Mouse (Mus musculus) common myeloid progenitor, adult 5-6 weeks (primary cell): ENCODE results near the gene Rad23b. TPM values are rescaled to one million over a fixed set of nuclear protein-coding genes. Genes with fewer than 3 reads are reported as not detected.

ENCODE experiments used
- ATAC-seq: replicated peaks from 2 replicates; pipeline ENCODE4 v1.8.0; 2016; ENCODE audit warnings: low read depth, mild to moderate bottlenecking, moderate TSS enrichment, inconsistent platforms; ENCODE audit not compliant: poor library complexity, severe bottlenecking
- total RNA-seq: library from RNA; stranded (forward); fragments of 200-1000, 187-1606 nt; gene quantifications from 2 replicates; pipeline ENCODE4 v1.2.3, GENCODE M21; 2017

Gene Rad23b
- total RNA-seq, 1 experiment from 2014 or later, result 161 TPM

- no peak for ATAC-seq
These were observed 2.0 kb downstream of the Rad23b start for GRCm38 (mm10) chr4:55351860-55352259.

- no peak for ATAC-seq
These were observed 4.2 kb downstream of the Rad23b start for GRCm38 (mm10) chr4:55354038-55354437.

DNA sequence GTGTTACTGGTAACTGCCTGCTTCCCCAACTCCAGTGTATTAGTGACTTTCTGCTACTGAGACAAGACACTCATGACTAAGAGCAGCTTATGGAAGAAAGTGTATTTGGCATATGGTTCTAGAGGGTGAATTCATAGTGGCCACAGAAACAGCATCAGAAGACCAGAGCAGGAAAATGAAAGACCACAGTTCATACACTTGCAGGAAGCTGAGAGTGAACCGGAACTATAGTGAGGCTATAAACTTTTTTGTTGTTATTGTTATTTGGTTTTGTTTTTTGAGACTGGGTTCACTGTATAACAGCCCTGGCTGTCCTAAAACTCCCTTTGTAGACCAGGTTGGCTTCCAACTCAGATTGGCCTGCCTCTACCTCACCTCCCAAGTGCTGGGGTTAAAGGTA, 6.0 kb downstream of the Rad23b start:
- no peak for ATAC-seq

DNA sequence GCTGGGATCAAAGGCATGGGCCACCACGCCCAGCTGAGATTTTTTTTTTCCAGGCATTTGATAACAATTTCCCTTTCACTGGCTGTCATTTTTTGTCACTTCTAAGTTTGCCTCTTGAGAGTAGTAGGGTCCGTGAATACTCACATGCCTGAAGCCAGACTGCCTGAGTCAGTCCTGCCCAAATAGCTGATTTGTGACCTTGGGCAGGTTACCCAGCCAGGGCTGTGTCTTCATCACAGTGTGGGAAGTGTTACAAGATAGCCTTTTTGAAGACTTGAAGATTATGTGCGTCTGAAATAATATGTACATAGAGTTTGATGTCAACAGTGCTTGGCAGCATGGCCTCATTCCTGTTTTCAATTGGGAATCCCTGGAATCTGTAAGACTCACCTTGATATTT, 6.9 kb downstream of the Rad23b start:
- no peak for ATAC-seq

GRCm38 (mm10) chr4:55363866-55364265, 14.0 kb downstream of the Rad23b start:
- ATAC-seq, result no peak

GRCm38 (mm10) chr4:55364374-55364773, 14.5 kb downstream of the Rad23b start:
- peak; percentile 59; the same call in 1 of the 2 replicates for ATAC-seq

DNA sequence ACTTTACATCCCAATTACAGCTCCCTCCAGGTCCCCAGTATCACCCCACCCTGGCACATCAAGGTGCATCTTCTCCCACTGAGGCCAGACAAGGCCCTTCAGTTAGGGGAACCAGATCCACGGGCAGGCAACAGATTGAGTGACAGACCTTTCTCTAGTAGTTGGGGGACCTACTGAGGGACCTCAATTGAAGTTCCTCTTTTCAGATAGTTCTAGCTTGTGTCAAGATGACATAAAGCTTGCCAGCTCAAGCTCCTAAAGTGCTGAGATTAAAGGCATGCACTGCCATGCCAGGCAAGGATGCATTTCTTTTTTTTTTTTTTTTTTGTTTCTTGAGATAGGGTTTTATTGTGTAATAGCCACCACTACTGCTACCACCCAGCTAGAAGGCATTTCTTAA, 16.2 kb downstream of the Rad23b start:
- ATAC-seq, result peak; percentile 86

DNA sequence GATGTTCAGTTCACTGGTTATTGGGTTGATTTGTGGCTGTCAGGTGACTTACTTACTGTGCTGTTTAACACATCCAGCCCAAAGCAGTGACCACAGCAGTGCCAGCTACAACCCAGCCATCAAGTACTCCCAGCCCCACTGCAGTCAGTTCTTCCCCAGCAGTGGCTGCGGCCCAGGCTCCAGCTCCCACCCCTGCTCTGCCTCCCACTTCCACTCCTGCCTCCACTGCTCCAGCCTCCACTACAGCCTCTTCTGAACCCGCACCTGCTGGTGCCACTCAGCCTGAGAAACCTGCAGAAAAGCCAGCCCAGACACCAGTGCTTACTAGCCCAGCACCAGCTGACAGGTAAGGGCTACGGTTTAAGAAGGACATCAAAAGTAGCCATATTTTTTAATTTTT, 20.3 kb downstream of the Rad23b start:
- no peak for ATAC-seq

DNA sequence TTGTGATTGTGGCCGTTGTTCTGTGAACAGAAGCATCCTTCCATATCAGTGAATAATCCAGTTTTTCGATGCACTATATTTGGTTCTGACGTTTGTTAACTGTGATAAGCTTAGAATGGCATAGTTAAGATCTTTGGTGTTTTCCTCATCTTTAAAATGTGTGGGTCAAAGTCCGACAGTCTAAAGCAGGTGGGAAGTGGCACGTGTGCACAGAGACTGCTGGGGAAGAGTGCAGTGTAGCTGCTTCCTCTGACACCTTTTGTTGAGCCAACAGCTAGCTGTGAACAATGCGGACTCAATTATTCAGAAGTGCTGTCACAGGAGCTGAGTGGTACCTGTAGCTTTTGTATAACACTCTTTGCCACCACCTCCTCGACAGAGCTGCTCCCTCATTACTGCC, 21.5 kb downstream of the Rad23b start:
- ATAC-seq, result no peak

DNA sequence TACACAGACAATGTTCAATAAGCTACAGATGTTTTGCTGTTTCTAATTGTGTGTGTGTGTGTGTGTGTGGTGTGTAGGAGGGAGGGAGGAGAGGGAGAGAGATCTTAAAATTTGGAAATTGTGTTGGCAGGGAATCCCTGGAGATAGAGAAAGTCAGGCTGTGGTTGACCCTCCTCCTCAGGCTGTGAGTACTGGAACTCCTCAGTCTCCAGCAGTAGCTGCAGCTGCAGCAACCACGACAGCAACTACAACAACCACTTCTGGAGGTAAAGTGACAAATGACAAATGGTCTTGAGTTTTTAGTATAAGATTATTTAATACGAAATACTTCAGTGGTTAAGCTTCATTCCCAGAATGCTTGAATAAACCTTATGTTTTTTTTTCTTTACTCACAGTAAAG, 32.5 kb downstream of the Rad23b start:
- no peak for ATAC-seq

GRCm38 (mm10) chr4:55386768-55387167, 36.9 kb downstream of the Rad23b start:
- no peak for ATAC-seq

GRCm38 (mm10) chr4:55391480-55391879, 41.6 kb downstream of the Rad23b start:
- ATAC-seq, result no peak

- no peak for ATAC-seq
These were observed 42.6 kb downstream of the Rad23b start for GRCm38 (mm10) chr4:55392445-55392844.

DNA sequence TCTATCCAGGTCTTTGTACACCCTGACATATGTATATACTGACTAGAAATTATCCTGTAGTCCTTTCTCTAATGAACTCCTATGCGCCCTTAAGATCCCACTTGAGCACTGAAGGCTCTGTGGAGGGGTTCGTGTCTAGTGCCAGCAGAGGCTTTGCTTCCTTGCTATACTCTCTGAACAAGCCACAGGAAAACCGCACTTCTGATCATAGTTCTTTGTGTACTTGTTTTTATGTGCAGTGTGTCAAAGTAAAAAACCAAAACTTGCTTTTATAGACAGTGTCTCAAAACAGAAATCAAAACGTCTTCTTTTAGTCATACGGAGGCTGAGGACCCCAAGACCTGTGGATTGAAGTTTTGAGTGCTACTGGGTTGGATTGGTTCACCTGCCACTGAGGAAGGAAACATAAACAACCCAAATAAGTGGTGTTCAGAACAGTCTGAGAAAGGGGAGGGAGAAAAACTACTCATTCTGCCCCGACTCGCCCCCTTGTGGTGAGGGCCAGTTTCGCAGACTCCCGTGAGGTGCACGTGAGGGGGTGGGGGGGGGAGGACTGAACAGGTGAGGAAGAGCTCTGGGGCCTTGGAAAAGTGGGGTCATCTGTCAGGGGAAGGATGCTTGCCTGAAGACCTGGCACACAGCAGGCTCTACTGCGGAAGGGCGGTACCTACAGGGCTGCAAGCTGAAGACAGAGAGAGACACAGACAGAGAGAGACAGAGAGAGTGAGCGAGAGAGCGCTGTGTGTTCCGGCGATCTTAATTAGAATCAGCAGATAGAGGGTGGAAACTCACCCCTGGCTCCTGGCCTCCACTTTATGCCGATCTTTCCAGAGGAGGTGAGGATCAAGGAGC, 48.3 kb downstream of the Rad23b start:
- ATAC-seq, result peak; percentile 66

DNA sequence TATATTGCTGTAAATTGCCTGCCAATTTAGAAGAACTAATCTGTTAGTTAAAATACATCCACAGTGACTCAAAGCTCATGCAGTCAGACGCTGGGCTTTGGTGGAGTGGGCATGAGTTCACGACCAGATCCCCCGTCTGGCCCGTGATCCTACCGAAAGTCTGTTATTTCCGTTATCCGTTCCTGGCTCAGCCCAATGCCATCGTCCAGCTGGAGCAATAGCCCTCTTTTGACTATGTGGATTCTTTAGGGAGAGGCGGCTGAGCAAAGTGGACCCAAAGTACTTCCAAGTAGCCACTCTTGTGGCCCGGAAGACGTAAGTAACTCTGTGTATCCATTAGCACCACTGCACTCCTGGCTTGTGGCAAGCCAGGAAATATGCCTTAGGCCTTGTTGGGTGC, 49.1 kb downstream of the Rad23b start:
- no peak for ATAC-seq

DNA sequence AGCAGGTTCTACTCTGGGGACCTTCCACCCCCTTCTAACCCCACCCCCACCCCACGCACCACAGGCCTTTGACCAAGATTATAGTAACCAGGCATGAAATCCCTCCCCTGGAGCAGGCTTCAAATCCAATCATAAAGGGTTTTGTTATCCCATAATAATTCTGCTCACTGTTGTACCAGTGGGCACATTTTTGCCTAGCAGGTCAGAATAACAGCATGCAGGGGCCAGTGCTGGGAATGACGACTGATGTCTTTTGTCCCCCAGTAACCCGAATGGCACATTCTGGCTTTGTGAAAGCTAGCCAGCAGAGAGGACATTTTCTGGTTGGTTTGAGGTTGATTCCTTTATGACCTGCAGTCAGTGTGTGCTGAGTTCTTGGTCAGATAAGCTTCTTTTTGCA, 55.5 kb downstream of the Rad23b start:
- ATAC-seq, result no peak

DNA sequence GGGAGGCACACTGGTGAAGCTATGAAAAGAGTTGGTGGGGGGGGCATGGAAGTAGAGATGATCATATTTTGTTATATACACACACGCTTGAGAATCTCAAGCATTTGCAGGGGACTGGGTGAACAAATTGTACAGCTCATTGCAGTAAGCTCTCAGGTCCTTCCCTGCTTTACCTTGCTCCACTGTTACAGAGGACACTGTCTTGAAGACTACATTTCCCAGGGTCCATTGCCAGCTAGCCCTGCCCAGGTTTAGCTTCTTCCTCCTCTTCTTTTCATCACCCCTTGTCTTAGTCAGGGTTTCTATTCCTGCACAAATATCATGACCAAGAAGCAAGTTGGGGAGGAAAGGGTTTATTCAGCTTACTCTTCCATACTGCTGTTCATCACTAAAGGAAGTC, 56.7 kb downstream of the Rad23b start:
- ATAC-seq, result no peak

DNA sequence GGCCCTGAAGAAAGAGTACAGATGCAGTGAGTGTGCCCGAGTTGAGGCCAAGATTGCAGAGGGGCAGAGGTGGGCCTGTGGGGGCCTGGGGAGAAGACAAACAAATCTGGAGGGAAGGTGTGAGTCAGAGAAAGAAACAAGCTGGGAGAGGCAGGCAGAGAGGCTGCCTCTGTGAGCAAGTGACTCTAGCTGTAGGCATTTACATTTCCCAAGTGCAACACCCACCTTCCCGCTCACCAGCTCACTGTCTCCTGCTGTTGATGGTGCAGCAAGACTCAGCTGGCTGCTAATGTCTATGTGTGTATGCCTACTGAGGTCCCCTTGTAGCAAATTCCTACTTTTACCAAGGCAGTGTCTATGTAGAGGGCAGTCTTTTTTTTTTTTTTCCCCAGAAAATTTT, 58.2 kb downstream of the Rad23b start:
- no peak for ATAC-seq

DNA sequence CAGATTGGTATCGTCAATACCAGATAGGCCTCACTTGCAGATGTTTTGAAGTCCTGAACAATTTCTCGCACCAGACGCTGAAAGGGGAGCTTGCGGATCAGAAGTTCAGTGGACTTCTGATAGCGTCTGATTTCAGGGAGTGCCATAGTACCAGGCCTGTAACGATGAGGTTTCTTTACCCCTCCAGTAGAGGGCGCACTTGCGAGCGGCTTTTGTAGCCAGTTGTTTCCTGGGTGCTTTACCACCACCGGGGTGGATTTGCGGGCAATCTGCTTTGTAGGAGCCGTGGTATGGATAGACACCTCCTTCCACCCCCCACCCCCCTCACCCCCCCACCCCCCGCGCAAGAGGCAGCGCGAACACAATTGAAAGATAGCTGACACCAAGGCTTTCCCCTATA, 59.2 kb downstream of the Rad23b start:
- ATAC-seq, result no peak

GRCm38 (mm10) chr4:55409578-55410224, 59.9 kb downstream of the Rad23b start:
- 0 out of 2 replicates have a peak, but pooled peaks have one; percentile 50 for ATAC-seq

DNA sequence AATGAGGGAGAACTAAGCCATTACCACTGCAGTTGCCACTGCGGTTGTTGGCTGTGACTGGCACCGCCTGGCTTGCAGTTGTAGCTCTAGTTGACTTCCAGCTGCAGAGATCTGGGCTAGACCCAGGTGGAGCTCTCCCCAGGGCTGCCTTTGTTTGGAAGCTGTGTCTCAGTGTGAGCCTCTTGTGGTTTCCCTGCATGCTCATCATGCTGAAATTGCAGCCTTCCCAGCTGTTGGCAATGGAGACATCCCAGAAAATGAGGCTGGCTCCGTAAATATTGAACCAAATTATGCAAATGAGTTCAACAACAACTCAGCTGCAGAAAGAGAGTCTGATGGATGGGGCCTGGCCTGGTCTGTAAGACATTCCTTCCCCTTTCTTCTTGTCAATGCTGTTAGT, 66.0 kb downstream of the Rad23b start:
- no peak for ATAC-seq

GRCm38 (mm10) chr4:55426250-55426649, 76.4 kb downstream of the Rad23b start:
- ATAC-seq, result no peak
